Comparison of ENCODE assay signal across 8 mouse cellular contexts in genomic region chr5:145083201-145083600, GRCm38 (mm10). TPM values are rescaled to one million over a fixed set of nuclear protein-coding genes. Genes with fewer than 3 reads are reported as not detected.
DNase-seq lines count a peak whose midpoint lies in the region; ATAC-seq and TF ChIP-seq lines count a peak whose summit lies in the region.
"Not testable (repeated sequence)": the region's sequence is repeated elsewhere in the genome, so short reads cannot be mapped to it uniquely, and the experiment has no call there.
"Had no signal": no experiment of that assay in that cellular context is flagged by ENCODE, and none has a peak within 500 bp of the region (broad histone marks: within the 10 kb centered on the region; RNA-seq: fewer than 3 reads in every experiment).

No protein-coding gene starts in this region.

- H3K9ac ChIP-seq in forebrain, embryonic 12.5 days = peak overlapping the region; percentile 90
- H3K9ac ChIP-seq in heart, embryonic 15.5 days = peak overlapping the region; percentile 94
- peak overlapping the region; percentile 96; the same call in 1 of the 2 replicates for H3K9ac ChIP-seq in intestine, embryonic 16.5 days (ENCODE audit: low read depth, low read length)
- peak overlapping the region; percentile 88 for H3K9ac ChIP-seq in limb, embryonic 14.5 days (ENCODE audit: low read depth, low read length, severe bottlenecking)
- not testable (repeated sequence) for H3K9ac ChIP-seq in lung, postnatal 0 days (replicated peaks; ENCODE audit: low read depth)
- peak overlapping the region; percentile 27; the same call in 1 of the 2 replicates for H3K9ac ChIP-seq in neural tube, embryonic 12.5 days

- H3K27me3 ChIP-seq in forebrain, embryonic 12.5 days; heart, embryonic 15.5 days; intestine, embryonic 16.5 days (replicated peaks; ENCODE audit: control insufficient read depth, insufficient read depth, low read length); limb, embryonic 14.5 days (ENCODE audit: control insufficient read depth, insufficient read depth, low read length); lung, postnatal 0 days (replicated peaks; ENCODE audit: insufficient read depth, low read length); neural tube, embryonic 12.5 days (replicated peaks): not testable (repeated sequence)

- H3K36me3 ChIP-seq in forebrain, embryonic 12.5 days (replicated peaks); heart, embryonic 15.5 days; intestine, embryonic 16.5 days (ENCODE audit: control insufficient read depth, insufficient read depth, low read length); limb, embryonic 14.5 days (ENCODE audit: control insufficient read depth, insufficient read depth, low read length); lung, postnatal 0 days (ENCODE audit: insufficient read depth, low read length); neural tube, embryonic 12.5 days: not testable (repeated sequence)

- peak overlapping the region; percentile 83; the same call in 1 of the 2 replicates for H3K27ac ChIP-seq in forebrain, embryonic 12.5 days
- peak overlapping the region; percentile 63 for H3K27ac ChIP-seq in heart, embryonic 15.5 days
- peak overlapping the region; percentile 70; the same call in 1 of the 2 replicates for H3K27ac ChIP-seq in intestine, embryonic 16.5 days (ENCODE audit: low read length)
- H3K27ac ChIP-seq in limb, embryonic 14.5 days (replicated peaks; ENCODE audit: low read depth, low read length) = peak overlapping the region; percentile 77; the same call in 1 of the 2 replicates
- H3K27ac ChIP-seq in lung, postnatal 0 days (ENCODE audit: low read length) = peak overlapping the region; percentile 44; the same call in 1 of the 2 replicates
- H3K27ac ChIP-seq in neural tube, embryonic 12.5 days = peak overlapping the region; percentile 28

- peak overlapping the region; percentile 91 for H3K4me2 ChIP-seq in forebrain, embryonic 12.5 days
- peak overlapping the region; percentile 84 for H3K4me2 ChIP-seq in heart, embryonic 15.5 days
- peak overlapping the region; percentile 90 for H3K4me2 ChIP-seq in intestine, embryonic 16.5 days (ENCODE audit: low read depth, low read length)
- peak overlapping the region; percentile 75 for H3K4me2 ChIP-seq in limb, embryonic 14.5 days (replicated peaks; ENCODE audit: low read depth, low read length, severe bottlenecking)
- peak overlapping the region; percentile 85 for H3K4me2 ChIP-seq in lung, postnatal 0 days (replicated peaks; ENCODE audit: low read depth, low read length)
- peak overlapping the region; percentile 85 for H3K4me2 ChIP-seq in neural tube, embryonic 12.5 days (replicated peaks)

- not testable (repeated sequence) for TF ChIP-seq POLR2A in limb, embryonic 14.5 days (IDR thresholded peaks at IDR 0.05; ENCODE audit: borderline replicate concordance, extremely low read depth, insufficient read depth, insufficient read length)

- peak overlapping the region; percentile 78 for H3K4me3 ChIP-seq in forebrain, embryonic 12.5 days (replicated peaks)
- H3K4me3 ChIP-seq in heart, embryonic 15.5 days = peak overlapping the region; percentile 88
- H3K4me3 ChIP-seq in intestine, embryonic 16.5 days (ENCODE audit: low read length) = peak overlapping the region; percentile 89
- peak overlapping the region; percentile 93 for H3K4me3 ChIP-seq in limb, embryonic 14.5 days (replicated peaks; ENCODE audit: low read length)
- peak overlapping the region; percentile 89; the same call in 1 of the 2 replicates for H3K4me3 ChIP-seq in lung, postnatal 0 days (ENCODE audit: low read depth, low read length)
- H3K4me3 ChIP-seq in neural tube, embryonic 12.5 days = peak overlapping the region; percentile 78

- not testable (repeated sequence) for TF ChIP-seq CTCF in lung, postnatal 0 days (IDR thresholded peaks at IDR 0.05)

- H3K4me1 ChIP-seq in forebrain, embryonic 12.5 days; intestine, embryonic 16.5 days (ENCODE audit: control insufficient read depth, insufficient read depth, low read length); limb, embryonic 14.5 days (ENCODE audit: control insufficient read depth, insufficient read depth, low read length); lung, postnatal 0 days (ENCODE audit: insufficient read depth, low read depth, low read length): not testable (repeated sequence)
- H3K4me1 ChIP-seq in heart, embryonic 15.5 days (replicated peaks) = peaks cover 14% of the 10 kb centered on the region
- H3K4me1 ChIP-seq in neural tube, embryonic 12.5 days = peaks cover 11% of the 10 kb centered on the region

- peak; percentile 28 for ATAC-seq in forebrain, embryonic 12.5 days (ENCODE audit: low FRiP score)
- ATAC-seq in heart, embryonic 15.5 days (replicated peaks; ENCODE audit: insufficient number of reproducible peaks, insufficient read depth, low FRiP score, low read depth); lung, postnatal 0 days: not testable (repeated sequence)
- peak; percentile 51 for ATAC-seq in intestine, embryonic 16.5 days
- peak; percentile 10; the same call in 1 of the 2 replicates for ATAC-seq in limb, embryonic 14.5 days (ENCODE audit: low FRiP score, low read depth)
- ATAC-seq in neural tube, embryonic 12.5 days (ENCODE audit: low FRiP score, low read depth) = peak; percentile 42

- H3K9me3 ChIP-seq in forebrain, embryonic 12.5 days; heart, embryonic 15.5 days (replicated peaks); intestine, embryonic 16.5 days (ENCODE audit: control insufficient read depth, low read length); limb, embryonic 14.5 days (ENCODE audit: control insufficient read depth, low read length); lung, postnatal 0 days (ENCODE audit: low read length); neural tube, embryonic 12.5 days: not testable (repeated sequence)

- peak; percentile 6 for DNase-seq in cerebellum, adult 11-12 months
- DNase-seq in limb, embryonic 14.5 days (ENCODE audit: low spot score); lung, postnatal 0 days (ENCODE audit: low spot score): not testable (repeated sequence)

- WGBS in forebrain, embryonic 12.5 days = 52% methylated on average over 6 of the region's 6 CpGs
- 40% methylated on average over 6 of the region's 6 CpGs for WGBS in heart, embryonic 15.5 days
- 45% methylated on average over 6 of the region's 6 CpGs for WGBS in intestine, embryonic 16.5 days
- WGBS in limb, embryonic 14.5 days = 53% methylated on average over 6 of the region's 6 CpGs
- 55% methylated on average over 6 of the region's 6 CpGs for WGBS in lung, postnatal 0 days
- WGBS in neural tube, embryonic 12.5 days = 54% methylated on average over 6 of the region's 6 CpGs

- not testable (repeated sequence) for TF ChIP-seq EP300 in lung, postnatal 0 days (IDR thresholded peaks at IDR 0.05)

RNA-seq across cellular contexts. Expression of gene Arpc1a, which starts 0.4 kb away (rescaled TPM):
- polyA plus RNA-seq in forebrain, embryonic 12.5 days (2016; fragmentation: Nextera tagmentation; extraction: Ambion mirVana) = 168 and 174 TPM in 2 replicates
- 86.8 and 96.4 TPM in 2 replicates for polyA plus RNA-seq in heart, embryonic 15.5 days (2015; fragmentation: Nextera tagmentation; extraction: Ambion mirVana)
- 138 and 141 TPM in 2 replicates for polyA plus RNA-seq in intestine, embryonic 16.5 days (2015; fragmentation: Nextera tagmentation; extraction: Ambion mirVana)
- 145 and 150 TPM in 2 replicates for polyA plus RNA-seq in limb, embryonic 14.5 days (2012; rRNA removed)
- polyA plus RNA-seq in limb, embryonic 14.5 days (2014; fragmentation: Nextera tagmentation; extraction: Ambion mirVana) = 142 and 147 TPM in 2 replicates
- 127 and 129 TPM in 2 replicates for polyA plus RNA-seq in lung, postnatal 0 days (2015; fragmentation: Nextera tagmentation; extraction: Ambion mirVana)
- 196 and 198 TPM in 2 replicates for polyA plus RNA-seq in neural tube, embryonic 12.5 days (2016; fragmentation: Nextera tagmentation; extraction: Ambion mirVana)

RNA-seq across cellular contexts. Expression of gene Kpna7, which starts 0.6 kb away (rescaled TPM):
- polyA plus RNA-seq in forebrain, embryonic 12.5 days (2016; fragmentation: Nextera tagmentation; extraction: Ambion mirVana) = not detected in 2 replicates
- not detected in 2 replicates for polyA plus RNA-seq in heart, embryonic 15.5 days (2015; fragmentation: Nextera tagmentation; extraction: Ambion mirVana)
- polyA plus RNA-seq in intestine, embryonic 16.5 days (2015; fragmentation: Nextera tagmentation; extraction: Ambion mirVana) = 0.34 and 0.40 TPM in 2 replicates
- polyA plus RNA-seq in limb, embryonic 14.5 days (2012; rRNA removed) = not detected in 2 replicates
- polyA plus RNA-seq in limb, embryonic 14.5 days (2014; fragmentation: Nextera tagmentation; extraction: Ambion mirVana) = not detected in 2 replicates
- polyA plus RNA-seq in lung, postnatal 0 days (2015; fragmentation: Nextera tagmentation; extraction: Ambion mirVana) = not detected in 2 replicates
- polyA plus RNA-seq in neural tube, embryonic 12.5 days (2016; fragmentation: Nextera tagmentation; extraction: Ambion mirVana) = not detected in 2 replicates
- polyA plus RNA-seq: brain, embryonic 14.5 days had no signal

RNA-seq across cellular contexts. Expression of gene Arpc1b, which starts 30.8 kb away (rescaled TPM):
- 52.2 and 65.6 TPM in 2 replicates for polyA plus RNA-seq in forebrain, embryonic 12.5 days (2016; fragmentation: Nextera tagmentation; extraction: Ambion mirVana)
- polyA plus RNA-seq in heart, embryonic 15.5 days (2015; fragmentation: Nextera tagmentation; extraction: Ambion mirVana) = 214 and 308 TPM in 2 replicates
- polyA plus RNA-seq in intestine, embryonic 16.5 days (2015; fragmentation: Nextera tagmentation; extraction: Ambion mirVana) = 701 and 703 TPM in 2 replicates
- polyA plus RNA-seq in limb, embryonic 14.5 days (2012; rRNA removed) = 324 and 340 TPM in 2 replicates
- polyA plus RNA-seq in limb, embryonic 14.5 days (2014; fragmentation: Nextera tagmentation; extraction: Ambion mirVana) = 214 and 217 TPM in 2 replicates
- 451 and 467 TPM in 2 replicates for polyA plus RNA-seq in lung, postnatal 0 days (2015; fragmentation: Nextera tagmentation; extraction: Ambion mirVana)
- 94.4 and 101 TPM in 2 replicates for polyA plus RNA-seq in neural tube, embryonic 12.5 days (2016; fragmentation: Nextera tagmentation; extraction: Ambion mirVana)

RNA-seq across cellular contexts. Expression of gene 1700018F24Rik, which starts 40.4 kb away (rescaled TPM):
- polyA plus RNA-seq in forebrain, embryonic 12.5 days (2016; fragmentation: Nextera tagmentation; extraction: Ambion mirVana) = not detected in 2 replicates
- not detected in 2 replicates for polyA plus RNA-seq in heart, embryonic 15.5 days (2015; fragmentation: Nextera tagmentation; extraction: Ambion mirVana)
- polyA plus RNA-seq in intestine, embryonic 16.5 days (2015; fragmentation: Nextera tagmentation; extraction: Ambion mirVana) = not detected in 2 replicates
- polyA plus RNA-seq in limb, embryonic 14.5 days (2012; rRNA removed) = not detected in 2 replicates
- polyA plus RNA-seq in limb, embryonic 14.5 days (2014; fragmentation: Nextera tagmentation; extraction: Ambion mirVana) = not detected in 2 replicates
- 0.56 and 0.73 TPM in 2 replicates for polyA plus RNA-seq in lung, postnatal 0 days (2015; fragmentation: Nextera tagmentation; extraction: Ambion mirVana)
- polyA plus RNA-seq in neural tube, embryonic 12.5 days (2016; fragmentation: Nextera tagmentation; extraction: Ambion mirVana) = not detected in 2 replicates
- polyA plus RNA-seq: brain, embryonic 14.5 days had no signal

RNA-seq across cellular contexts. Expression of gene Gm4871, which starts 50.6 kb away (rescaled TPM):
- not detected in 2 replicates for polyA plus RNA-seq in forebrain, embryonic 12.5 days (2016; fragmentation: Nextera tagmentation; extraction: Ambion mirVana)
- not detected in 2 replicates for polyA plus RNA-seq in heart, embryonic 15.5 days (2015; fragmentation: Nextera tagmentation; extraction: Ambion mirVana)
- polyA plus RNA-seq in intestine, embryonic 16.5 days (2015; fragmentation: Nextera tagmentation; extraction: Ambion mirVana) = not detected in 2 replicates
- polyA plus RNA-seq in limb, embryonic 14.5 days (2012; rRNA removed) = not detected in 2 replicates
- not detected in 2 replicates for polyA plus RNA-seq in limb, embryonic 14.5 days (2014; fragmentation: Nextera tagmentation; extraction: Ambion mirVana)
- polyA plus RNA-seq in lung, postnatal 0 days (2015; fragmentation: Nextera tagmentation; extraction: Ambion mirVana) = not detected in 2 replicates
- polyA plus RNA-seq in neural tube, embryonic 12.5 days (2016; fragmentation: Nextera tagmentation; extraction: Ambion mirVana) = not detected in 2 replicates
- polyA plus RNA-seq: brain, embryonic 14.5 days had no signal

Comparison
In these comparisons a context has a peak if more than half of its experiments do, and no peak if none do; other contexts are left out.
1. H3K27ac ChIP-seq: peak in every context shown above with its lines; median percentile 83 in forebrain, embryonic 12.5 days; 77 in limb, embryonic 14.5 days; 70 in intestine, embryonic 16.5 days; 63 in heart, embryonic 15.5 days; 44 in lung, postnatal 0 days; 28 in neural tube, embryonic 12.5 days.